Mouse (Mus musculus): ENCODE measurements around the gene Cgn. TPM values are rescaled to one million over a fixed set of nuclear protein-coding genes. Genes with fewer than 3 reads are reported as not detected.
"Not testable (repeated sequence)": the region's sequence is repeated elsewhere in the genome, so short reads cannot be mapped to it uniquely, and the experiment has no call there.

Gene Cgn
- polyA plus RNA-seq, 1 experiment from 2014 or later: 3.7 TPM

DNA sequence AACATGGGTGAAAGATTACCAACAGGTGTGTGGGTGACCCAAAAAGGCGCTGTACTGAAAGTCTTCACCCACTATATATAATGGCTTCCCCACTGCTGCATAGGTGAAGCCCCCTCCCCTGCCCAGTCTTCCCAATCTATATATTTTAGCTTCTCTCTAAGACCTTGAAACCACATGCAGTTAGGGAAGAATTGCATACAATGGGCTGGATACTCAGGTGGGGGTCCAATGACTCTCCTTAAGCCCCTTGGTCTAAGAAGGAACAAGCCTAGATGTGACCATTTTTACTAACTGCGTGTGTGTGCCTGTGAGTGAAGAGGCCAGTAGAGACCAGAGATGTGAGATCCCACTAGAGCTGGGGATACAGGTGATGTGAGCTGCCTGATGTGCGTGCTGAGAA is 72.9 kb downstream of the Cgn start:
- not testable (repeated sequence) for H3K9me3 ChIP-seq (ENCODE audit: control insufficient read depth, low read length); ATAC-seq (ENCODE audit: insufficient number of reproducible peaks, low FRiP score, low TSS enrichment, low read depth); H3K9ac ChIP-seq (ENCODE audit: low read length); DNase-seq (ENCODE audit: low spot score); H3K4me1 ChIP-seq (ENCODE audit: control insufficient read depth, insufficient read depth, low read length); H3K27ac ChIP-seq (replicated peaks; ENCODE audit: low read depth, low read length); H3K36me3 ChIP-seq (ENCODE audit: control insufficient read depth, insufficient read depth, low read length); H3K4me2 ChIP-seq (ENCODE audit: low read depth, severe bottlenecking); H3K4me3 ChIP-seq (ENCODE audit: low read depth, low read length); H3K27me3 ChIP-seq (ENCODE audit: control insufficient read depth, insufficient read depth, low read length)
- WGBS: 81% methylated on average over 3 of the region's 3 CpGs

GRCm38 (mm10) chr3:94710591-94710990 is 75.7 kb downstream of the Cgn start:
- ATAC-seq (ENCODE audit: insufficient number of reproducible peaks, low FRiP score, low TSS enrichment, low read depth); H3K4me1 ChIP-seq (ENCODE audit: control insufficient read depth, insufficient read depth, low read length); H3K4me2 ChIP-seq (ENCODE audit: low read depth, severe bottlenecking); DNase-seq (ENCODE audit: low spot score); H3K9me3 ChIP-seq (ENCODE audit: control insufficient read depth, low read length); H3K27ac ChIP-seq (replicated peaks; ENCODE audit: low read depth, low read length); H3K36me3 ChIP-seq (ENCODE audit: control insufficient read depth, insufficient read depth, low read length); H3K27me3 ChIP-seq (ENCODE audit: control insufficient read depth, insufficient read depth, low read length); H3K4me3 ChIP-seq (ENCODE audit: low read depth, low read length); H3K9ac ChIP-seq (ENCODE audit: low read length): not testable (repeated sequence)

Other genes starting within 250 kb of the Cgn start
- 35.1 and 35.9 TPM in 2 replicates for gene Snx27, start 203.8 kb downstream of the Cgn start, polyA plus RNA-seq (2014; fragmentation: Nextera tagmentation; extraction: Ambion mirVana)
- gene Gm10972, start 143.4 kb downstream of the Cgn start, polyA plus RNA-seq (2014; fragmentation: Nextera tagmentation; extraction: Ambion mirVana): not detected in 2 replicates
- gene Tuft1, start 127.6 kb downstream of the Cgn start, polyA plus RNA-seq (2014; fragmentation: Nextera tagmentation; extraction: Ambion mirVana): 4.0 and 4.7 TPM in 2 replicates
- 0.18 and 1.1 TPM in 2 replicates for gene Selenbp2, start 92.9 kb downstream of the Cgn start, polyA plus RNA-seq (2014; fragmentation: Nextera tagmentation; extraction: Ambion mirVana)
- 25.6 and 26.3 TPM in 2 replicates for gene Pogz, start 51.1 kb upstream of the Cgn start, polyA plus RNA-seq (2014; fragmentation: Nextera tagmentation; extraction: Ambion mirVana)
- gene Psmb4, start 100.5 kb upstream of the Cgn start, polyA plus RNA-seq (2014; fragmentation: Nextera tagmentation; extraction: Ambion mirVana): 353 and 388 TPM in 2 replicates
- 17.2 and 17.6 TPM in 2 replicates for gene Selenbp1, start 146.6 kb upstream of the Cgn start, polyA plus RNA-seq (2014; fragmentation: Nextera tagmentation; extraction: Ambion mirVana)
- 13.3 and 13.7 TPM in 2 replicates for gene Rfx5, start 167.6 kb upstream of the Cgn start, polyA plus RNA-seq (2014; fragmentation: Nextera tagmentation; extraction: Ambion mirVana)
- 25.0 and 28.0 TPM in 2 replicates for gene Pi4kb, start 188.2 kb upstream of the Cgn start, polyA plus RNA-seq (2014; fragmentation: Nextera tagmentation; extraction: Ambion mirVana)
- gene Zfp687, start 229.0 kb upstream of the Cgn start, polyA plus RNA-seq (2014; fragmentation: Nextera tagmentation; extraction: Ambion mirVana): 28.5 and 33.5 TPM in 2 replicates

Data from limb, embryonic 11.5 days (tissue).